Mouse (Mus musculus): ENCODE measurements around the gene Ifne. TPM values are rescaled to one million over a fixed set of nuclear protein-coding genes. Genes with fewer than 3 reads are reported as not detected.

Ifne gene
- polyA plus RNA-seq (2014; fragmentation: Illumina TruSeq; extraction: RNeasy Lipid Tissue Mini Kit (QIAGEN cat#74804); ENCODE audit: low read depth, low replicate concordance) = not detected

GRCm38 (mm10) chr4:88880101-88880500 lies at the start of gene Ifne:
TSS of gene Ifne (minus strand) at chr4:88880201.

GRCm38 (mm10) chr4:88849698-88850097 lies 30.3 kb downstream of the Ifne start, which contains the start of gene Ifna1:
TSS of gene Ifna1 (plus strand) at chr4:88850087.

GRCm38 (mm10) chr4:88841438-88841911 lies 38.5 kb downstream of the Ifne start, which contains the start of gene Ifna4:
TSS of gene Ifna4 (plus strand) at chr4:88841861.

GRCm38 (mm10) chr4:88835225-88835624 lies 44.8 kb downstream of the Ifne start, which contains the start of gene Ifna5:
TSS of gene Ifna5 (plus strand) at chr4:88835525.

Other genes with a start within 250 kb of the Ifne start
- gene C87499, start 245.8 kb downstream of the Ifne start, polyA plus RNA-seq (2014; fragmentation: Illumina TruSeq; extraction: RNeasy Lipid Tissue Mini Kit (QIAGEN cat#74804); ENCODE audit: low read depth, low replicate concordance) = not detected
- not detected for gene Ifna13, start 235.7 kb downstream of the Ifne start, polyA plus RNA-seq (2014; fragmentation: Illumina TruSeq; extraction: RNeasy Lipid Tissue Mini Kit (QIAGEN cat#74804); ENCODE audit: low read depth, low replicate concordance)
- not detected for gene Ifna16, start 203.3 kb downstream of the Ifne start, polyA plus RNA-seq (2014; fragmentation: Illumina TruSeq; extraction: RNeasy Lipid Tissue Mini Kit (QIAGEN cat#74804); ENCODE audit: low read depth, low replicate concordance)
- gene Ifna2, start 196.3 kb downstream of the Ifne start, polyA plus RNA-seq (2014; fragmentation: Illumina TruSeq; extraction: RNeasy Lipid Tissue Mini Kit (QIAGEN cat#74804); ENCODE audit: low read depth, low replicate concordance) = not detected
- not detected for gene Ifnab, start 188.8 kb downstream of the Ifne start, polyA plus RNA-seq (2014; fragmentation: Illumina TruSeq; extraction: RNeasy Lipid Tissue Mini Kit (QIAGEN cat#74804); ENCODE audit: low read depth, low replicate concordance)
- gene Gm26566, start 158.4 kb downstream of the Ifne start, polyA plus RNA-seq (2014; fragmentation: Illumina TruSeq; extraction: RNeasy Lipid Tissue Mini Kit (QIAGEN cat#74804); ENCODE audit: low read depth, low replicate concordance) = not detected
- gene Klhl9, start 157.7 kb downstream of the Ifne start, polyA plus RNA-seq (2014; fragmentation: Illumina TruSeq; extraction: RNeasy Lipid Tissue Mini Kit (QIAGEN cat#74804); ENCODE audit: low read depth, low replicate concordance) = 132 TPM
- gene Gm13271, start 125.3 kb downstream of the Ifne start, polyA plus RNA-seq (2014; fragmentation: Illumina TruSeq; extraction: RNeasy Lipid Tissue Mini Kit (QIAGEN cat#74804); ENCODE audit: low read depth, low replicate concordance) = not detected
- not detected for gene Gm13283, start 120.1 kb downstream of the Ifne start, polyA plus RNA-seq (2014; fragmentation: Illumina TruSeq; extraction: RNeasy Lipid Tissue Mini Kit (QIAGEN cat#74804); ENCODE audit: low read depth, low replicate concordance)
- gene Gm13290, start 106.4 kb downstream of the Ifne start, polyA plus RNA-seq (2014; fragmentation: Illumina TruSeq; extraction: RNeasy Lipid Tissue Mini Kit (QIAGEN cat#74804); ENCODE audit: low read depth, low replicate concordance) = not detected
- gene Gm13289, start 103.3 kb downstream of the Ifne start, polyA plus RNA-seq (2014; fragmentation: Illumina TruSeq; extraction: RNeasy Lipid Tissue Mini Kit (QIAGEN cat#74804); ENCODE audit: low read depth, low replicate concordance) = not detected
- gene Gm13272, start 100.4 kb downstream of the Ifne start, polyA plus RNA-seq (2014; fragmentation: Illumina TruSeq; extraction: RNeasy Lipid Tissue Mini Kit (QIAGEN cat#74804); ENCODE audit: low read depth, low replicate concordance) = not detected
- not detected for gene Ifnz, start 98.1 kb downstream of the Ifne start, polyA plus RNA-seq (2014; fragmentation: Illumina TruSeq; extraction: RNeasy Lipid Tissue Mini Kit (QIAGEN cat#74804); ENCODE audit: low read depth, low replicate concordance)
- not detected for gene Gm13276, start 94.5 kb downstream of the Ifne start, polyA plus RNA-seq (2014; fragmentation: Illumina TruSeq; extraction: RNeasy Lipid Tissue Mini Kit (QIAGEN cat#74804); ENCODE audit: low read depth, low replicate concordance)
- not detected for gene Gm13277, start 91.6 kb downstream of the Ifne start, polyA plus RNA-seq (2014; fragmentation: Illumina TruSeq; extraction: RNeasy Lipid Tissue Mini Kit (QIAGEN cat#74804); ENCODE audit: low read depth, low replicate concordance)
- gene Gm13278, start 88.7 kb downstream of the Ifne start, polyA plus RNA-seq (2014; fragmentation: Illumina TruSeq; extraction: RNeasy Lipid Tissue Mini Kit (QIAGEN cat#74804); ENCODE audit: low read depth, low replicate concordance) = not detected
- not detected for gene Gm13275, start 85.7 kb downstream of the Ifne start, polyA plus RNA-seq (2014; fragmentation: Illumina TruSeq; extraction: RNeasy Lipid Tissue Mini Kit (QIAGEN cat#74804); ENCODE audit: low read depth, low replicate concordance)
- not detected for gene Gm13279, start 82.8 kb downstream of the Ifne start, polyA plus RNA-seq (2014; fragmentation: Illumina TruSeq; extraction: RNeasy Lipid Tissue Mini Kit (QIAGEN cat#74804); ENCODE audit: low read depth, low replicate concordance)
- not detected for gene Gm13285, start 80.5 kb downstream of the Ifne start, polyA plus RNA-seq (2014; fragmentation: Illumina TruSeq; extraction: RNeasy Lipid Tissue Mini Kit (QIAGEN cat#74804); ENCODE audit: low read depth, low replicate concordance)
- gene Gm13287, start 76.9 kb downstream of the Ifne start, polyA plus RNA-seq (2014; fragmentation: Illumina TruSeq; extraction: RNeasy Lipid Tissue Mini Kit (QIAGEN cat#74804); ENCODE audit: low read depth, low replicate concordance) = not detected
- not detected for gene Gm13288, start 74.7 kb downstream of the Ifne start, polyA plus RNA-seq (2014; fragmentation: Illumina TruSeq; extraction: RNeasy Lipid Tissue Mini Kit (QIAGEN cat#74804); ENCODE audit: low read depth, low replicate concordance)
- gene Ifna7, start 64.0 kb downstream of the Ifne start, polyA plus RNA-seq (2014; fragmentation: Illumina TruSeq; extraction: RNeasy Lipid Tissue Mini Kit (QIAGEN cat#74804); ENCODE audit: low read depth, low replicate concordance) = not detected
- gene Ifna11, start 60.2 kb downstream of the Ifne start, polyA plus RNA-seq (2014; fragmentation: Illumina TruSeq; extraction: RNeasy Lipid Tissue Mini Kit (QIAGEN cat#74804); ENCODE audit: low read depth, low replicate concordance) = not detected
- not detected for gene Ifna6, start 52.8 kb downstream of the Ifne start, polyA plus RNA-seq (2014; fragmentation: Illumina TruSeq; extraction: RNeasy Lipid Tissue Mini Kit (QIAGEN cat#74804); ENCODE audit: low read depth, low replicate concordance)
- not detected for gene Ifna5, start 44.7 kb downstream of the Ifne start, polyA plus RNA-seq (2014; fragmentation: Illumina TruSeq; extraction: RNeasy Lipid Tissue Mini Kit (QIAGEN cat#74804); ENCODE audit: low read depth, low replicate concordance)
- not detected for gene Ifna4, start 38.3 kb downstream of the Ifne start, polyA plus RNA-seq (2014; fragmentation: Illumina TruSeq; extraction: RNeasy Lipid Tissue Mini Kit (QIAGEN cat#74804); ENCODE audit: low read depth, low replicate concordance)
- gene Ifna1, start 30.1 kb downstream of the Ifne start, polyA plus RNA-seq (2014; fragmentation: Illumina TruSeq; extraction: RNeasy Lipid Tissue Mini Kit (QIAGEN cat#74804); ENCODE audit: low read depth, low replicate concordance) = not detected